Mouse (Mus musculus): ENCODE data around the gene Flvcr2.
A peak's percentile ranks its signal among the peaks of the same experiment; 100 is the strongest.

DNA sequence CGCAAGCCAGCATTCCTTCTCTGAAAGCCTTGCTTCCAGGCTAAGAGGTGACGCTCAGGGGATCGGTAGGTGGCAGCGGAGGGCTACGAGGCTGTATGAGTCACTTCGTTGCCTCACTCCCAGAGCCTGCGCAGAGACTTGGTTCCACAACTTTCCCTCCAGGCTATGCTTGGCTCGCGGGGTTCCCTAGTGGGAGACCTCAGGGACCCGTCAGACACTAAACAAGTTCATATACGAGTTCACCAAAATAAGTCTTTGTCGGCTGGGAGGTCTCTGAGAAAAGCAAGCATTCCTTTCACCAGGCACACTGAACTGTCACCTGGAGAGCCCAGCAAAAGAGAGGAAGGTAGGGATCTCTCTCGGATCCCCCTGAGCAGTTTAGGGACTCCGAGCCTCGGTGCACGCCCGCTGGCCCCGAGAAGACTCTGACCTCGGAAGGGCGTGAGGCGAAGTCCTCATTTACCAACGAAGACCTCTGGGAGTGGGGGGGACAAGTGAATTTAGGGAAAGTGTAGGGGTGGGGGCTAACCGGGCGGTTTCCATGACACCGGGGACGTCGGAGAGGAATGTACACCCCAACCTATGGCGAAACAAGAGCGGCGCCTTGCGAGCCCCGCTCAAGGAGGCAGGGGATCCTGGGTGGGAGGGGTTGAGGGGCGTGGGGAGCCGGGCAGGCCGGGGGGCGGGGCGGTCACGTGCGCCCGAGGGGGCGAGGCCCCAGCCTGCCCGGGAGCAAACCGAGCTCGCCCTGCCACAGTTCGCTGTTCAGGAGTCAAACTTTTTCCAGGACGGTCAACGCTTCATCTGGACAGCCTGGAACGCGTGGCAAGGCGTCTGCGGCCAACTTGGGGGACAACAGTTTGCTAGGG, at the start of gene Flvcr2:
- TF ChIP-seq CTCF (IDR thresholded peaks at IDR 0.05; ENCODE audit: borderline replicate concordance, control insufficient read depth, extremely low read depth, insufficient read depth, low read length, poor library complexity), result 0 out of 2 replicates have a peak, but pooled peaks have one; percentile 29
- TF ChIP-seq POLR2A (IDR thresholded peaks at IDR 0.05; ENCODE audit: control insufficient read depth, extremely low read depth, insufficient read depth, low read length, poor library complexity), result no peak

Measured in thymus, adult 2 months (tissue).